Mouse (Mus musculus) hindbrain, embryonic 11.5 days (tissue): ENCODE data around the gene Caml. TPM values are rescaled to one million over a fixed set of nuclear protein-coding genes. Genes with fewer than 3 reads are reported as not detected.
A peak's percentile ranks its signal among the peaks of the same experiment; 100 is the strongest.

Experiments used
- ATAC-seq: fragments of 200-750 bp; cut with Nextera tagmentation; 2 replicates; pipeline ENCODE4 v1.8.0; 2017; ENCODE audit warnings: mild to moderate bottlenecking, moderate TSS enrichment, moderate library complexity; ENCODE audit not compliant: low FRiP score
- DNase-seq: peaks from one replicate; pipeline ENCODE4 v3.0.0-alpha.2; 2015; ENCODE audit warnings: low spot score
- H3K27ac ChIP-seq: fragments of 300-500 bp; sonication (generic); 2 replicates; pipeline ENCODE4 v1.5.1; 2014; ENCODE audit warnings: mild to moderate bottlenecking, low read depth, low read length
- H3K27me3 ChIP-seq: fragments of 300-500 bp; sonication (generic); 2 replicates; pipeline ENCODE4 v1.6.1; 2014; ENCODE audit warnings: mild to moderate bottlenecking, low read length, moderate library complexity, mixed read lengths; ENCODE audit not compliant: control insufficient read depth, insufficient read depth
- H3K36me3 ChIP-seq: fragments of 300-500 bp; sonication (generic); 2 replicates; pipeline ENCODE4 v1.6.1; 2014; ENCODE audit warnings: mild to moderate bottlenecking, low read length, moderate library complexity, mixed read lengths; ENCODE audit not compliant: control insufficient read depth, insufficient read depth
- H3K4me1 ChIP-seq: fragments of 300-500 bp; sonication (generic); replicated peaks from 2 replicates; pipeline ENCODE4 v1.6.1; 2014; ENCODE audit warnings: low read length, mixed read lengths; ENCODE audit not compliant: control insufficient read depth, insufficient read depth
- H3K4me2 ChIP-seq: fragments of 300-500 bp; sonication (generic); replicated peaks from 2 replicates; pipeline ENCODE4 v1.6.1; 2014; ENCODE audit warnings: mild to moderate bottlenecking, low read depth, low read length
- H3K4me3 ChIP-seq: fragments of 300-500 bp; sonication (generic); 2 replicates; pipeline ENCODE4 v1.5.1; 2014; ENCODE audit warnings: low read depth, low read length
- H3K9ac ChIP-seq: fragments of 300-500 bp; sonication (generic); 2 replicates; pipeline ENCODE4 v1.6.1; 2014; ENCODE audit warnings: low read depth, low read length
- H3K9me3 ChIP-seq: fragments of 300-500 bp; sonication (generic); 2 replicates; pipeline ENCODE4 v1.6.1; 2016; ENCODE audit warnings: low read length; ENCODE audit not compliant: control insufficient read depth
- WGBS: fragments of 180-500 bp; shearing (Covaris S2); extraction: QIAGEN DNeasy Blood & Tissue Kit; methylation state at CpG from one replicate; pipeline ENCODE4 v1.1.7; 2014; 5-methylcytosine and 5-hydroxymethylcytosine counted together
- polyA plus RNA-seq: library from polyadenylated mRNA; unstranded; fragments of >200 nt; fragmentation: Nextera tagmentation; extraction: Ambion mirVana; gene quantifications from 2 replicates; pipeline ENCODE4 v1.2.1, GENCODE M21; 2014

Caml gene
- polyA plus RNA-seq, 1 experiment from 2014 or later, result 73.4 TPM

DNA sequence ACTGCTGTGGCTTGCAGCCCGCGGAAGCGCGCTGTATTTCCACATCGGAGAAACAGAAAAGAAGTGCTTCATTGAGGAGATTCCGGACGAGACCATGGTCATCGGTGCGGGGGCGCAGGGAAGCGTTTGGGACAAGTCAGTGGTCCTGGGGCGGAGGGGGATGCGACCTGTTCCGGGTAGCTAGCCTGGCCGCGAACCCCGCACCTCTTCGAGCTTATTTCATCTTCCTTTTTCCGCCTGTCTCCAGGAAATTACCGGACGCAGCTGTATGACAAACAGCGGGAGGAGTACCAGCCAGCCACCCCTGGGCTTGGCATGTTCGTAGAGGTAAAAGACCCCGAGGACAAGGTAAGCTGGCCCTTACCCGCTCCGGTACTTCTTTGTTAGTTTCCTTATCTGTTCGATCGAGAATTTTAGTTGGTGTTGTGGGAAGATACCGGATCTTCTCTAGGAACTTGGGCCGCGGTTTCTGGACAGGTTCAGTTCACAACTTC, 29.5 kb upstream of the Caml start:
- DNase-seq (no peak), ATAC-seq (peak; percentile 85)
- H3K9me3 ChIP-seq, result no peaks in the 10 kb centered on the region
- H3K9ac ChIP-seq, result peak overlapping the region; percentile 75
- H3K27me3 ChIP-seq, result no peaks in the 10 kb centered on the region
- H3K36me3 ChIP-seq, result peaks cover 9% of the 10 kb centered on the region; the same call in 1 of the 2 replicates
- 1% methylated on average over 31 of the region's 31 CpGs for WGBS
- H3K4me3 ChIP-seq, result peak overlapping the region; percentile 76
- H3K4me1 ChIP-seq, result 0 out of 2 replicates have a peak, but pooled peaks cover 2% of the 10 kb centered on the region
- peak overlapping the region; percentile 56 for H3K4me2 ChIP-seq
- H3K27ac ChIP-seq, result 0 out of 2 replicates have a peak overlapping the region, but pooled peaks have one; percentile 9

DNA sequence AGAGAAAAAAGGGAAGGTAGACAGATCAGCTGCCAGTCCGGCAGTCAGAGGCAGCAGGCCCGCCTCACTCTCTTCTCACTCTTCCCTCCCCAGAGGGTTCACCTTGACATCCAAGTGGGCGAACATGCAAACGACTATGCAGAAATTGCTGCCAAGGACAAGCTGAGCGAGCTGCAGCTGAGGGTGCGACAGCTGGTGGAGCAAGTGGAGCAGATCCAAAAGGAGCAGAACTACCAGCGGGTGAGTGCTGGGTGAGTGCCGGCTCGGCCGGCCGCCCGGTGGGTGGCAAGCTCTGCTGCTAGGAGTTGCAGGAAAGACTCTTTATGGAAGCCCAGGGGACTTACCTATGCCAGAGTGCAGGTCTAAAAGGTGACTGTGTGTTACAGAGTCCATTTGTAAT, 27.4 kb upstream of the Caml start:
- Histone ChIP-seq H3K36me3 (peaks cover 9% of the 10 kb centered on the region; the same call in 1 of the 2 replicates), H3K9me3 (no peaks in the 10 kb centered on the region), H3K4me3 (no peak overlapping the region), H3K27ac (no peak overlapping the region), H3K9ac (no peak overlapping the region), H3K4me1 (0 out of 2 replicates have a peak, but pooled peaks cover 2% of the 10 kb centered on the region), H3K4me2 (no peak overlapping the region), H3K27me3 (no peaks in the 10 kb centered on the region)
- no peak for ATAC-seq
- 90% methylated on average over 12 of the region's 12 CpGs for WGBS
- DNase-seq, result no peak

DNA sequence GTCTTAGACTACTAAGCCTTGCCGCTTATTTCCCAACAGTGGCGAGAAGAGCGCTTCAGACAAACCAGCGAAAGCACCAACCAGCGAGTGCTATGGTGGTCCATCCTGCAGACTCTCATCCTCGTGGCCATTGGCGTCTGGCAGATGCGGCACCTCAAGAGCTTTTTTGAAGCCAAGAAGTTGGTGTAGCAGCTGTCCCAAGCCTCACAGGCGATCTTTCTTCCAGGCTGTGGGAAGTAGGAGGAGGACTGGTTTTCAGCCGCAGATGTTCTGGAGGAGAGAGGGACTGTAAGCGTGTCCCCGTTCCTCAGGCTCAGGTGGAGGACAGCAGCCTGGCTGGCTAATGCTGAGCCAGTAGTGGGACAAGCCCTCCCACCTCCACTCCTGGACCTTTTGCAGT, 26.0 kb upstream of the Caml start:
- Histone ChIP-seq H3K4me1 (0 out of 2 replicates have a peak, but pooled peaks cover 2% of the 10 kb centered on the region), H3K4me3 (no peak overlapping the region), H3K9ac (no peak overlapping the region), H3K4me2 (no peak overlapping the region), H3K9me3 (no peaks in the 10 kb centered on the region), H3K36me3 (peaks cover 9% of the 10 kb centered on the region; the same call in 1 of the 2 replicates), H3K27ac (no peak overlapping the region), H3K27me3 (no peaks in the 10 kb centered on the region)
- no peak for DNase-seq
- 96% methylated on average over 12 of the region's 12 CpGs for WGBS
- ATAC-seq, result no peak

DNA sequence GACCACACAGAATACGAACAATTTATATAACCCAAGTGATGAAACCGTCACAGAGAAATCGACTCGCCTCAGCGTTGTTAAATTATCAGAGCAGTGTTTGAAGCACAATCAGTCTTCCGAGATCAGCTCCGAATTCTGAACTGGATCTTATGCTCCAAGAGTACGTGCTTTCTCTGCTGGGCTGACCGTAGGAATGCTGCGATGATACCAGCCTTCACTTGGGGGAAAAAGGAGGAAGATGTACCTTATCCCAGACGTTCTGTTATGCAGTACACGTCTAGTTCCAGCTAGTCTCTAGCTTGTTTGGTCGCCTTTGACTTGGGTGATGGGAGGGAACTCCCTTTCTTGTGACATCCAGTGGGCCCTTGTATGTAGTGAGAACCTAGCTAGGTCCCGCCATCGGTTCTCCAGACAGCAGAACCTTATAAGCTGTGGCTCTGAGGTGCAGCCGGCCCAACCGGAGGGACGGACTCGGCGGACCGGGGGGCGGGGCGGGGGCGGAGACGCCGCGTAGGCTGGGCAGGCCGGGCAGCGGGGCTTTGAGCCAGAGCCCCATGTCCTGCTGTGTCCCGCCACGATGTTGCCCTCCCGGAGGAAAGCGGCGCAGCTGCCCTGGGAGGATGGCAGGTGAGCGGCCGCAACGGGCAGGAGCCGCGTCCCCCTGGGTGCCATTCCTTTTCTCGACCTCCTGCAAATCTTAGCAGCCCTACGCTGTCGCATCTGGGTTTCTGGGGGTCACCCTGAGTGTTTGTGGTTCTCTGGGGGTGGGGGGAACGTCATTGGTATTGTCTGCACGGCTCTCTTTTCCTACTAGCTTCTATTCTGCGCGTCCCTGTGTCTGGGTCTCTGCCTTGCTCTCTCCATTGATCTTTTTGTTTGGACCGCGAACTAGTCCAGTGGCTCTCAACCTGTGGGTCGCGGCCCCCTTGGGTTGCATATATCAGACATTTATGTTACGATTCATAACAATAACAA, 23.0 kb upstream of the Caml start, which contains the start of gene B4galt7:
TSS of gene B4galt7 (plus strand) at position 331 of the 975 bp plus-strand sequence.
- WGBS, result 10% methylated on average over 51 of the region's 51 CpGs
- peaks cover 9% of the 10 kb centered on the region; the same call in 1 of the 2 replicates for H3K36me3 ChIP-seq
- peak within 1 kb of the TSS; percentile 81 for H3K4me2 ChIP-seq
- H3K9me3 ChIP-seq, result no peaks in the 10 kb centered on the region
- peak within 1 kb of the TSS; percentile 78 for H3K4me3 ChIP-seq
- DNase-seq (peak; percentile 87), ATAC-seq (peak; percentile 90)
- no peaks in the 10 kb centered on the region for H3K4me1 ChIP-seq
- H3K27me3 ChIP-seq, result no peaks in the 10 kb centered on the region
- peak within 1 kb of the TSS; percentile 83 for H3K9ac ChIP-seq
- peak within 1 kb of the TSS; percentile 43; the same call in 1 of the 2 replicates for H3K27ac ChIP-seq

DNA sequence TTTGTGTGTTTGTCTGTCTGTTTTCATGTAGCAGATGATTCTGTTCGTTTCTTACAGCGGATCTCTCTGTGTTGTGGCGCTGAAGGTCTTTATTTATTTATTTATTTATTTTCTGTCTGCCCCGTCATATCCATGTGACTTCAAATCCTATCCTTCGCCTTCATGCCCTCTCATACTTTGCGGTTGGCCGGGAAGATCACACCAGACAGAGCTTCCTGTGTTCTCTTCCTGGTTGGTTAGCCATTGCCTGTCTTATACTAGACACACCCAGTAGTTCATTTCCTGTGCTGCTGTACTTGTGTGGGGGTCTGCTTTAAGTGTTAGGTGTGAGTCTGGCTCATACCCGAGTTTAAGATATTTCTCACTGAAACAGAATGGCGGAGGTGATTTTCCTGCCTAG, 22.1 kb upstream of the Caml start:
- DNase-seq (peak; percentile 27), ATAC-seq (no peak)
- Histone ChIP-seq H3K4me1 (no peaks in the 10 kb centered on the region), H3K27ac (no peak overlapping the region; the same call in 1 of the 2 replicates), H3K4me3 (peak overlapping the region; percentile 78), H3K9ac (peak overlapping the region; percentile 83), H3K36me3 (peaks cover 9% of the 10 kb centered on the region; the same call in 1 of the 2 replicates), H3K4me2 (peak overlapping the region; percentile 81), H3K27me3 (no peaks in the 10 kb centered on the region), H3K9me3 (no peaks in the 10 kb centered on the region)
- 30% methylated on average over 9 of the region's 9 CpGs for WGBS

DNA sequence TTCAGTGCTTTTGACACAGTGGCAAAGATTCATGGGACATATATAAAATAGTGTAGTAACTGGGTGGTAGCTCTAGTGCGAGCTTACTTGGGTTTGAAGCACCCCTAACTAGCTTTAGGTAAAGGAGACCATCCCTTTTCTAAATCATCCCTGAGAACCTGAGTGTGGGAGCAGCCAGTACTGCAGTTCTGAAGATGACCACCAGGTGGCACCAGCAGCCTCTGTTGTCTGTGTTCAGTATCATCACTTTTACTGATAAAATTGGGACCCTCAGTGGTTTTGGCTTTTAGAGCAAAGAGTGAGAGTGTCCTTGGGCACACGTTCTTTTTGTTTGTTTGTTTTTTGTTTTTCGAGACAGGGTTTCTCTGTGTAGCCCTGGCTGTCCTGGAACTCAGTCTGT, 21.2 kb upstream of the Caml start:
- Histone ChIP-seq H3K4me3 (no peak overlapping the region), H3K27me3 (no peaks in the 10 kb centered on the region), H3K27ac (no peak overlapping the region), H3K36me3 (peaks cover 8% of the 10 kb centered on the region; the same call in 1 of the 2 replicates), H3K4me1 (no peaks in the 10 kb centered on the region), H3K9ac (no peak overlapping the region), H3K9me3 (no peaks in the 10 kb centered on the region), H3K4me2 (no peak overlapping the region)
- peak; percentile 92 for DNase-seq
- ATAC-seq, result no peak
- 5% methylated on average over 3 of the region's 3 CpGs for whole genome bisulfite sequencing

DNA sequence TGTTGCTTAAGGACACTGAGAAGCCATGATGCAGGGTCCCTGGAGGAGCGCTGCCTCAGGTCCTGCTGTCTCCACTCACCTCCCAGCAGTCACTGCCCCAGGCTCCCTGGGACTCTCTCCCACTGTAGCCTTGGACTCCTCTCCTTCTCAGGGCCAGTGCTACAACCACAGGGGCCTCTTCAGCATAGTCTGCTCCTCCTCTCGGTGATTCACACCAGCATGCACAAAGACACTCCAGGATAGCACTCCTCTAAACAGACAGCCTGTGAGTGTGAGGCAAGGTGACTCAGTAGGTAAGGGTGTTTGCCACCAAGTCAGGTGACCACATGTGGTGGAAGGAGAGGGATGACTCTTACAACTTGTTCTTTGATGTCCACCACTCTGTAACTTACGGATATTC, 18.2 kb upstream of the Caml start:
- H3K36me3 ChIP-seq, result 0 out of 2 replicates have a peak, but pooled peaks cover 5% of the 10 kb centered on the region
- no peak overlapping the region for H3K4me3 ChIP-seq
- H3K4me2 ChIP-seq, result no peak overlapping the region
- no peaks in the 10 kb centered on the region for H3K9me3 ChIP-seq
- DNase-seq (no peak), ATAC-seq (no peak)
- no peaks in the 10 kb centered on the region for H3K27me3 ChIP-seq
- H3K4me1 ChIP-seq, result no peaks in the 10 kb centered on the region
- WGBS, result 97% methylated on average over 3 of the region's 3 CpGs
- H3K27ac ChIP-seq, result no peak overlapping the region
- no peak overlapping the region for H3K9ac ChIP-seq

DNA sequence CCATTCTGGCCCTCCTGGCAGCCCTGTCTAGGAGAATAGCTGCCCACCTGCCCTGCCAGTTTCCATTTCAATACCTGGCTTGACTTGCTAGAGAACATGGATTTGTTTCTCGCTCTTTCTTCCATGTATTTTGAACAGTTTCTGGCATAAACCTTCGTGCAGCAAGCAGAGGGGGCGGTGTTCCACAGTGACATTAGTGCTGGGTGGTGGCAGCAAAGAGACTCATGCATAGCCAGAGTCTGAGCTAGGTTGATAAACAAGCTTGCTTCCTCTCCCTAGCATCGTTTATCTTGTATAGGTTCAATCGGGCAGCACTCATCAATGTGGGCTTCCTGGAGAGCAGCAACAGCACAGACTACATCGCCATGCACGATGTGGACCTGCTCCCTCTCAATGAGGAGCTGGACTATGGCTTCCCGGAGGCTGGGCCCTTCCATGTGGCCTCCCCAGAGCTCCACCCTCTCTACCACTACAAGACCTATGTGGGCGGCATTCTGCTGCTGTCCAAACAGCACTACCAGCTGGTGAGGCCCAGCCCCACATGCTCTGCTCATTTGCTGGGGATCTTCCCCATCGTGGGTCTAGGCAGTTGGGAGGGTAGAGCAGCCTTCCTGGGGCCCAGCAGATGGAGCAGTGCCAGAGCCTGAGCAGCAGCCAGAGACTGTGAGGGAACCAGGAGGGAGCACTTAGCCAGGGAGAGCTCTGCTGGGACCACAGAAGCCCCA, 15.7 kb upstream of the Caml start:
- no peak overlapping the region for H3K4me3 ChIP-seq
- no peak for DNase-seq
- no peak overlapping the region for H3K9ac ChIP-seq
- no peaks in the 10 kb centered on the region for H3K9me3 ChIP-seq
- H3K4me2 ChIP-seq, result no peak overlapping the region
- no peak overlapping the region for H3K27ac ChIP-seq
- ATAC-seq, result no peak
- WGBS, result 82% methylated on average over 10 of the region's 10 CpGs
- H3K27me3 ChIP-seq, result no peaks in the 10 kb centered on the region
- 0 out of 2 replicates have a peak, but pooled peaks cover 7% of the 10 kb centered on the region for H3K36me3 ChIP-seq
- no peaks in the 10 kb centered on the region for H3K4me1 ChIP-seq
